Mouse (Mus musculus): Measurements from ENCODE around the gene Calm2.

The Calm2 gene

GRCm38 (mm10) chr17:87391242-87391641 lies 55.5 kb downstream of the Calm2 start:
- DNase-seq, result no peak

GRCm38 (mm10) chr17:87387068-87387467 lies 59.7 kb downstream of the Calm2 start:
- DNase-seq, result no peak

GRCm38 (mm10) chr17:87385835-87386234 lies 60.9 kb downstream of the Calm2 start:
- DNase-seq, result no peak

Measured in thymus, postnatal 14 days (tissue).